Mouse (Mus musculus): ENCODE data around the gene Nipal4. TPM values are rescaled to one million over a fixed set of nuclear protein-coding genes. Genes with fewer than 3 reads are reported as not detected.

Gene Nipal4
- polyA plus RNA-seq, 1 experiment from 2014 or later: 0.90 TPM

- Histone ChIP-seq H3K9me3 (replicated peaks) (no peaks in the 10 kb centered on the region), H3K4me2 (replicated peaks) (no peak overlapping the region), H3K4me1 (no peaks in the 10 kb centered on the region), H3K27me3 (no peaks in the 10 kb centered on the region), H3K9ac (no peak overlapping the region), H3K4me3 (no peak overlapping the region), H3K27ac (no peak overlapping the region), H3K36me3 (peaks cover 20% of the 10 kb centered on the region)
- ATAC-seq (ENCODE audit: low FRiP score): no peak
- WGBS: 72% methylated on average over 6 of the region's 6 CpGs
Measured at GRCm38 (mm10) chr11:46102107-46102506, 64.2 kb downstream of the Nipal4 start.

Small RNA genes within 50 kb of the gene (microRNA-seq; reads per million reads assigned to microRNA genes)
- not detected for gene Mir7239
- gene Mir8100: not detected

Other genes with a start within 250 kb of the Nipal4 start
- gene Lsm11, start 221.6 kb downstream of the Nipal4 start, polyA plus RNA-seq (2016; fragmentation: Nextera tagmentation; extraction: Ambion mirVana): 16.9 and 17.3 TPM in 2 replicates
- gene Thg1l, start 211.0 kb downstream of the Nipal4 start, polyA plus RNA-seq (2016; fragmentation: Nextera tagmentation; extraction: Ambion mirVana): 11.9 and 14.7 TPM in 2 replicates
- 0.14 and 0.25 TPM in 2 replicates for gene Sox30, start 186.2 kb downstream of the Nipal4 start, polyA plus RNA-seq (2016; fragmentation: Nextera tagmentation; extraction: Ambion mirVana)
- gene Gm12166, start 114.2 kb downstream of the Nipal4 start, polyA plus RNA-seq (2016; fragmentation: Nextera tagmentation; extraction: Ambion mirVana): 2.7 and 5.6 TPM in 2 replicates
- 17.3 and 18.4 TPM in 2 replicates for gene Adam19, start 110.5 kb downstream of the Nipal4 start, polyA plus RNA-seq (2016; fragmentation: Nextera tagmentation; extraction: Ambion mirVana)
- 1.1 TPM in 2 replicates for gene Fndc9, start 69.0 kb upstream of the Nipal4 start, polyA plus RNA-seq (2016; fragmentation: Nextera tagmentation; extraction: Ambion mirVana)
- 65.1 and 68.3 TPM in 2 replicates for gene Cyfip2, start 146.4 kb upstream of the Nipal4 start, polyA plus RNA-seq (2016; fragmentation: Nextera tagmentation; extraction: Ambion mirVana)
- 0.05 TPM in 1 of 2 replicates, not detected in the other for gene Itk, start 223.0 kb upstream of the Nipal4 start, polyA plus RNA-seq (2016; fragmentation: Nextera tagmentation; extraction: Ambion mirVana)
- gene Fam71b, start 230.1 kb upstream of the Nipal4 start, polyA plus RNA-seq (2016; fragmentation: Nextera tagmentation; extraction: Ambion mirVana): not detected in 2 replicates

Measured in hindbrain, embryonic 12.5 days (tissue).